Mouse (Mus musculus): Measurements from ENCODE around the gene Tmem128.

GRCm38 (mm10) chr5:38219771-38220307, 40.1 kb upstream of the Tmem128 start:
- TF ChIP-seq CTCF (IDR thresholded peaks at IDR 0.05; ENCODE audit: low read depth, low read length) = no peak
- no peak for TF ChIP-seq POLR2A (IDR thresholded peaks at IDR 0.05; ENCODE audit: borderline replicate concordance, low read depth, low read length)

All from bone marrow macrophage, adult 2 months (primary cell).